Mouse (Mus musculus) stomach, embryonic 15.5 days (tissue): ENCODE data around the gene 0610030E20Rik. TPM values are rescaled to one million over a fixed set of nuclear protein-coding genes. Genes with fewer than 3 reads are reported as not detected.

Experiments
- ATAC-seq: fragments of 200-750 bp; cut with Nextera tagmentation; 2 replicates; pipeline ENCODE4 v1.8.0; 2017; ENCODE audit warnings: low read depth, moderate number of reproducible peaks, moderate TSS enrichment; ENCODE audit not compliant: insufficient read depth, low FRiP score
- H3K27ac ChIP-seq: fragments of 300-500 bp; sonication (generic); 2 replicates; pipeline ENCODE4 v1.5.1; 2015; ENCODE audit warnings: mild to moderate bottlenecking, inconsistent platforms
- H3K27me3 ChIP-seq: fragments of 300-500 bp; sonication (generic); replicated peaks from 2 replicates; pipeline ENCODE4 v1.6.1; 2015; ENCODE audit warnings: inconsistent platforms
- H3K36me3 ChIP-seq: fragments of 300-500 bp; sonication (generic); 2 replicates; pipeline ENCODE4 v1.6.1; 2015; ENCODE audit warnings: inconsistent platforms
- H3K4me1 ChIP-seq: fragments of 300-500 bp; sonication (generic); 2 replicates; pipeline ENCODE4 v1.6.1; 2015; ENCODE audit warnings: inconsistent platforms
- H3K4me2 ChIP-seq: fragments of 300-500 bp; sonication (generic); 2 replicates; pipeline ENCODE4 v1.6.1; 2015; ENCODE audit warnings: mild to moderate bottlenecking, inconsistent platforms
- H3K4me3 ChIP-seq: fragments of 300-500 bp; sonication (generic); replicated peaks from 2 replicates; pipeline ENCODE4 v1.5.1; 2015; ENCODE audit warnings: inconsistent platforms
- H3K9ac ChIP-seq: fragments of 300-500 bp; sonication (generic); 2 replicates; pipeline ENCODE4 v1.6.1; 2015; ENCODE audit warnings: inconsistent platforms
- H3K9me3 ChIP-seq: fragments of 300-500 bp; sonication (generic); 2 replicates; pipeline ENCODE4 v1.6.1; 2016; ENCODE audit warnings: inconsistent platforms
- WGBS: fragments of 180-500 bp; shearing (Covaris S2); methylation state at CpG from one replicate; pipeline ENCODE4 v1.1.7; 2015; 5-methylcytosine and 5-hydroxymethylcytosine counted together
- polyA plus RNA-seq: library from polyadenylated mRNA; unstranded; fragments of >200 nt; fragmentation: Nextera tagmentation; extraction: Ambion mirVana; gene quantifications from 2 replicates; pipeline ENCODE4 v1.2.1, GENCODE M21; 2015

The 0610030E20Rik gene
- polyA plus RNA-seq, 1 experiment from 2014 or later: 28.2 TPM

DNA sequence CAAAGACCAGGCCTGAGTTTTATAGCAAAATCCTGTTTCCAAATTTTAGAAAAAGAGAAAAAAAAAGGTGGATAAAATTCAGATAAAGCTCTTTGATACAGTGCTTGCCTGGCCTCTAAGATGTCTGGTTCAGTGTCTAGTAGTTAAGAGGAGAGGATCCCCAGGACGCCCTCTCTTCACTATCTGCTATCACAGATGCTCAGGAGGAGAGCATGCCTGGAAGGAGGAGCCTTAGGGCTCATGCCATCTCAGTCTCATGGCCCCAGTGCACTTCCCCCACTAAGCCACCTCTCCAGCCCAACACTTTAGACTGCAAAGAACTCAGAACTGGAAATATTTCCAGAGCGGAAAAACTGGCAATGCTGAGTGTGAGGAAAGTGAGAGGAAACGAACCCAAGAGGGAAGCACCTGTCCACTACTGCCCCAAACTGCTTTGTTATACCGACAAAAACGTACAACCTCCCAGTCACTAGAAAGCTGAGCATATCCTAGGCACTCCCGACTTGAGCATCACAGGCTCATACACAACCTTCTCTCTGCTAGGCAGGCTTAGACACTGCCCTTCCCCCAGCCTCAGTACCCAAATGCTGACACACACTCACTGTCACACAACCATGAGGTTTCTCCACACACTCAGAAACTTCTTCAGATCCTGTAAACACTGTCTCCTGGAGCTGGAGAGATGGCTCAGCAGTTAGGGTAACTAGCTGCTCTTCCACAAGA is 23.2 kb upstream of the 0610030E20Rik start:
- H3K27ac ChIP-seq: no peak overlapping the region
- no peak overlapping the region for H3K4me2 ChIP-seq
- no peak overlapping the region for H3K9ac ChIP-seq
- peak; percentile 77; the same call in 1 of the 2 replicates for ATAC-seq
- H3K4me1 ChIP-seq: no peaks in the 10 kb centered on the region
- H3K4me3 ChIP-seq: no peak overlapping the region
- H3K27me3 ChIP-seq: no peaks in the 10 kb centered on the region
- 82% methylated on average over 6 of the region's 6 CpGs for WGBS
- no peaks in the 10 kb centered on the region for H3K9me3 ChIP-seq
- H3K36me3 ChIP-seq: peaks cover 58% of the 10 kb centered on the region

DNA sequence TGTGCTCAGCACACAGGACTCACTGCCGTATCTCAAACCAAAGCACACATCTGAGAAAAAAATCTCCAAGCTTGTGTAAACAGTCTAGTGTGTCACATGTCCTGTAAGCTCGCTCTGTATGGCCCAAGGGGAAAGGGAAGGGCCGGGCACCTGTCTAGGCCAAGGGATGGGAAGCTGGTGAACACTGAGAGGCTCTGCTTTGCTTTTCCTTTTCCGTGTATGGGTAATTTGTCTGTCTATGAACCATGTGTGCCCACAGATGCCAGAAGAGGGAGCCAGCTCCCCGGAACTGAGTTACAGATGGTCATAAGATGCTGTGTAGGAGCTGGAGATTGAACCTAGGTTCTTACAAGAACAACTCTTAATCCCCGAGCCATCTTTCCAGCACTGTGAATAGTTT is 20.8 kb upstream of the 0610030E20Rik start:
- no peak overlapping the region for H3K9ac ChIP-seq
- WGBS: 57% methylated on average over 6 of the region's 6 CpGs
- H3K27me3 ChIP-seq: no peaks in the 10 kb centered on the region
- no peaks in the 10 kb centered on the region for H3K4me1 ChIP-seq
- peak; percentile 87 for ATAC-seq
- no peak overlapping the region for H3K4me2 ChIP-seq
- no peak overlapping the region for H3K27ac ChIP-seq
- no peaks in the 10 kb centered on the region for H3K9me3 ChIP-seq
- peaks cover 45% of the 10 kb centered on the region for H3K36me3 ChIP-seq
- no peak overlapping the region for H3K4me3 ChIP-seq

DNA sequence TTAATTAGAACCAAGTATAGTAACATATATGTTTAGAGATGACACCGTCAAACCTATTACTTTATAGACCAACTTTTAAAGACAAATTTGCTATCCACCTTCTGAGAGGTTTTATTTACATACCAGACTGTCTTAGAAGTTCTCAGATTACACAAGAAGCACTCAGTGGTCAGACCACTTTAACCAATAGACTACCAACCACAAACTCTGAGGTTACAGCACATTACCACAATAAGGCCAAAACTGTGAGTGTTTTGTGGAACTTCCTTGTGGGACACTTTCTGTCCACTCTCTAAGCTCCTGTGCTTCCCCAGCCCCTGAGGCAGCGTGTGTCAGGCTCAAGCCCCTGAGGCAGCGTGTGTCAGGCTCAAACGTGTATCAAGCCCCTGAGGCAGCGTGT is 18.1 kb upstream of the 0610030E20Rik start:
- Histone ChIP-seq H3K9me3 (no peaks in the 10 kb centered on the region), H3K36me3 (peaks cover 51% of the 10 kb centered on the region), H3K9ac (no peak overlapping the region), H3K27ac (no peak overlapping the region), H3K4me1 (no peaks in the 10 kb centered on the region), H3K4me3 (no peak overlapping the region), H3K27me3 (no peaks in the 10 kb centered on the region), H3K4me2 (no peak overlapping the region)
- 86% methylated on average over 5 of the region's 5 CpGs for WGBS
- ATAC-seq: no peak

DNA sequence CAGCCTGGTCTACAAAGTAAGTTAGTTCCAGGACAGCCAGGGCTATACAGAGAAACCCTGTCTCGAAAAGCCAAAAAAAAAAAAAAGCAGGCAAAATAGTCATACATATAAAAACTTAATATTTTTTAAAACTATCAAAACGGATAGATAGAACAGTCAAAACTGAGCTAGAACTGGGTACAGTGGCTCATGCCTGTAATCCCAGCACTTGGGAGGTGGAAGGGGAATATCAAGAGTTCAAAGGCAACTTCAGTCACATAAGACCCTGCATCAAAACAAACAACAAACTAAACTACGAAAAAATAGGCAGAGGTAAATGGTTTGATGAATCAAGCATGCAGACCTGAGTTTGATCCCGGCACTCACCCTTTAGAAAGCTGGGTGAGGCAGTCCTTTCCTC is 17.0 kb upstream of the 0610030E20Rik start:
- H3K27me3 ChIP-seq: no peaks in the 10 kb centered on the region
- 90% methylated on average over 4 of the region's 4 CpGs for WGBS
- H3K4me2 ChIP-seq: no peak overlapping the region
- H3K9me3 ChIP-seq: no peaks in the 10 kb centered on the region
- no peak overlapping the region for H3K9ac ChIP-seq
- ATAC-seq: no peak
- no peak overlapping the region for H3K27ac ChIP-seq
- H3K4me1 ChIP-seq: no peaks in the 10 kb centered on the region
- peaks cover 51% of the 10 kb centered on the region for H3K36me3 ChIP-seq
- H3K4me3 ChIP-seq: no peak overlapping the region

DNA sequence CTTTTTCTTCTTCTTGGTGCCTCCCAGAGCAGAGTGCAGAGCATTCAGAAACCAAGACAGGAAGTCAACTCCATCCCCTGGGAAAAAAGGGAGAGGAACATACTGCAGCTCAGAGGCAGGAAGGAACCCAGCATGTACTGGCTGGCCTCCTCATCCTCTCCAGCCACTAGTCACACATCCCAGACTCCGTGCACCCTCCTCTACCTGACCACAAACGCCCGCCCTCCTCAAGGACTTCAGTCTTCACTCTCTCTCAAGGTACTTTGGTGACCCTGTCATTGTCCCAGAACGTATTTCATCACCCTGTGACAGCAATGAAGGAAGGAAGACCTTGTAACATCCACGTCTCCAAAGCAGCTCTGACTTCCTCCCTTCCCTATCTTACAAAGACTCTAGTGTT is 14.0 kb upstream of the 0610030E20Rik start:
- Histone ChIP-seq H3K27ac (no peak overlapping the region), H3K27me3 (no peaks in the 10 kb centered on the region), H3K9me3 (no peaks in the 10 kb centered on the region), H3K36me3 (peaks cover 51% of the 10 kb centered on the region), H3K4me1 (no peaks in the 10 kb centered on the region), H3K9ac (no peak overlapping the region), H3K4me2 (no peak overlapping the region), H3K4me3 (no peak overlapping the region)
- 69% methylated on average over 5 of the region's 5 CpGs for WGBS
- ATAC-seq: no peak

DNA sequence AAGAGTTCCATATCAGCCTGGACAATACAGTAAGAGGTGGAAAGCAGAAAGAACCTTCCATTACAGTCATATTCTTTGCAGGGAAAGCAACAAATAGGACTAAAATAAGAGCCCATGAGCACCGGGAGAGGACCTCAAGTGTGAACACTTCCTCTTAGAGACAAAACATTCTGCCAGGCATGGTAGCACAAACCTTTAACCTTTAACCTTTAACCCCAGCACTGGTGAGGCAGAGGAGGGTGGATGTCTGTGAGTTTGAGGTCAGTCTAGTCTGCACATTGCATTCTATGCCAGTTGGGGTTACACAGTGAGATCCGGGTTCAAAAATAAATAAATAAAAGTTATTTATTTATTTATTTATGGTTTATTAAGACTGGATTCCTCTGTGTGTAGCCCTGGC is 6.6 kb upstream of the 0610030E20Rik start:
- ATAC-seq: no peak
- Histone ChIP-seq H3K9ac (no peak overlapping the region), H3K36me3 (peaks cover 19% of the 10 kb centered on the region), H3K4me3 (no peak overlapping the region), H3K4me1 (peaks cover 11% of the 10 kb centered on the region; the same call in 1 of the 2 replicates), H3K27ac (no peak overlapping the region), H3K9me3 (no peaks in the 10 kb centered on the region), H3K27me3 (no peaks in the 10 kb centered on the region), H3K4me2 (no peak overlapping the region)
- WGBS: 61% methylated on average over 2 of the region's 2 CpGs

DNA sequence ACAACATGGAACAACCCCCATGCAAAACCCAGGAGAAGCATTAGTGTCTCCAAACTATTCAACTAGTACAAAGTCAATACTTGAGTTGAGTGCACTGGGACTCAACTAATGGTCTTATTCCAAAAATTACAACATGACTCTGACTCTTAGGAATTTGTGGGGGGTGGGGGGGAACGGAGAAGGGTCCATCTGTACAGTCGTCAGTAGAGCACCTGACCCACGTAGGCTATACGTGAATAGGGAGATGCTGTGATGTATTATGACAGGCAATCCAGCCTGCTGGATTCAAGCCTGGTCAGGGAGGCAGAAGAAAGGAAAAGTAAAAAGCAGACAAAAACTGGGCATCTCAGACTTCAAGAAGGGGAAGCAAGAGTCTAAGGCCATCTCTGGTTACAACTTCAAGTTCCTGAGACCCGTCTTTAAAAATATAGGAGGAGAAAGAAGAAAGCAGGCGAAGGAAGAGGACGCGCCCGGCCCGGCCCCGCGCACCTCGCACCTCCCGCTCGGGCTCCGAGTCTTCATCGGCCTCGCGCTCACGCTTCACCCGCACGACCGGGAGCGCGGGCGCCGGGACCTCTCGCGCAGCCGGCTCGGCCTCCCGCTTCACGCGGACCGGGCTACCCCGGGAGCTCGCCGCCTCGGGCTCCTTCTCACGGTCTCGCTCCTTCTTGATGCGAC is 2.6 kb upstream of the 0610030E20Rik start:
- ATAC-seq: peak; percentile 27
- WGBS: under 1% methylated on average over 38 of the region's 42 CpGs
- Histone ChIP-seq H3K9me3 (no peaks in the 10 kb centered on the region), H3K9ac (peak overlapping the region; percentile 80), H3K27ac (peak overlapping the region; percentile 72), H3K4me2 (peak overlapping the region; percentile 85), H3K4me1 (peaks cover 27% of the 10 kb centered on the region), H3K4me3 (peak overlapping the region; percentile 98), H3K27me3 (no peaks in the 10 kb centered on the region), H3K36me3 (peaks cover 9% of the 10 kb centered on the region; the same call in 1 of the 2 replicates)

DNA sequence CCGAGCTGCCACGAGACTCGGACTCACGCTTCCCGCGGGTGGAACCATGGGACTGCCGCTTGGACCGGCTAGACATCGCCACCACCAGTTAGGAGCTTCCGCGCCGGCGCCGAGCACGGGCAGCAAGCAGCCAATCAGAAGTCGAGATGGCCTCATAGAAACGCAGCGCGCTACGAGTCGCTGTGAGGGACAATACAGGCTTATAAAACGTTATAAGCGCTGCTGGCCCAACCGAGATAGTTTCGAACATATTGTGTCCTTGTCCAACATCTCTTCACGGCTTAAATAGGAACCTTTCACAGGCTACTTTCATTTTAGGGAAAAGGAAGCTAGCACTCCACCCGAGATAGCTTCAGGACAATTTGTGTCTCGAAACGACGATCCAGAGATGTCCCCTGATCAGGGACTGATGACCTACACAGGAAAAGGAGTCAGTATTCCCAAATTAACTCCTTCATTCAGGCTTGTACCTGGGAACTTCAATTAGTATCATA is 2.0 kb upstream of the 0610030E20Rik start, which contains the start of gene Usp39:
Gene Usp39 (minus strand): TSS at position 111 of the 494 bp plus-strand sequence.
- peaks cover 9% of the 10 kb centered on the region; the same call in 1 of the 2 replicates for H3K36me3 ChIP-seq
- under 1% methylated on average over 30 of the region's 30 CpGs for whole genome bisulfite sequencing
- H3K9me3 ChIP-seq: no peaks in the 10 kb centered on the region
- H3K4me1 ChIP-seq: peaks cover 27% of the 10 kb centered on the region
- H3K27ac ChIP-seq: peak within 1 kb of the TSS; percentile 72
- peak within 1 kb of the TSS; percentile 98 for H3K4me3 ChIP-seq
- peak within 1 kb of the TSS; percentile 85 for H3K4me2 ChIP-seq
- H3K9ac ChIP-seq: peak within 1 kb of the TSS; percentile 80
- ATAC-seq: peak; percentile 81
- H3K27me3 ChIP-seq: no peaks in the 10 kb centered on the region

DNA sequence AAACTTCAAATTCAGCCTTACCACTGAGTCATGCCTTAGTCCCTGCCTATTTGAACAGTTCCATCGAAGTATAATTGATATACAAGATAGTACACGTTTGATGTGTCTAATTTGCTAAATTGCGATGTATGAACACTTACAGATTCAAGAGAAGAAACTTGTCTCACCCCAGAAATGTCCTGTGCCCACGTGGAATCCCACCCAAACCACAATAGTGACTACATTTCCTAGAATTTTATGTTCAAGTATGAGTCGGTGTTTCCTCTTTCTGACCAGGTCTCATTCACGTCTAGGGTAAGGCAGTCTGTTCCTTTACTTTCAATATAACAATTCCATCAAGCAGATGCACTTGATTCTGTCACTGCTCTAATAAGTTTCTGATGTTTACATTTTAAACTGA is 1.5 kb upstream of the 0610030E20Rik start:
- H3K27me3 ChIP-seq: no peaks in the 10 kb centered on the region
- no peak overlapping the region for H3K9ac ChIP-seq
- peaks cover 27% of the 10 kb centered on the region for H3K4me1 ChIP-seq
- no peak for ATAC-seq
- peak overlapping the region; percentile 67; the same call in 1 of the 2 replicates for H3K27ac ChIP-seq
- H3K4me2 ChIP-seq: peak overlapping the region; percentile 85
- WGBS: 45% methylated on average over 6 of the region's 6 CpGs
- H3K4me3 ChIP-seq: peak overlapping the region; percentile 98; the same call in 1 of the 2 replicates
- H3K36me3 ChIP-seq: peaks cover 14% of the 10 kb centered on the region
- no peaks in the 10 kb centered on the region for H3K9me3 ChIP-seq

DNA sequence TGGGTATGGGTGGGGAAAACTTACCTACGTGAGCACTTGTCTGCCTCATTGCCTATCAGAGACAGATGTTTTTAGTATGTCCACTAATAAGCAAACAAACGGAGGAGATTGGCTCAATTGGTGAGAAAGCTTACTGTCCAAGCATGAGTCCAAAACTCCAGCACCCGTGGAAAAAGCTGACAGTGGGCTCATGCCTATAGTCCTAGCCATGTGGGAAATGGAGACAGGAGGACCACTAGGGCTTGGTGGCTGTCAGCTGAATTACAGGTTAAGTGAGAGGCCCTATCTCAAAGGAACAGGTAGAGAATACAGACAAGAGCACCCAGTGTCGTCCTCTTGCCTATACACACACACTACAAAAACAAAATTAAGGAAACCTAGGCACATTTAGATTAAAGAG is 856 bp upstream of the 0610030E20Rik start:
- Histone ChIP-seq H3K27me3 (no peaks in the 10 kb centered on the region), H3K4me2 (no peak overlapping the region), H3K4me1 (peaks cover 27% of the 10 kb centered on the region), H3K9ac (no peak overlapping the region), H3K27ac (no peak overlapping the region), H3K9me3 (no peaks in the 10 kb centered on the region), H3K36me3 (peaks cover 18% of the 10 kb centered on the region), H3K4me3 (no peak overlapping the region)
- WGBS: 75% methylated on average over 4 of the region's 4 CpGs
- ATAC-seq: no peak

DNA sequence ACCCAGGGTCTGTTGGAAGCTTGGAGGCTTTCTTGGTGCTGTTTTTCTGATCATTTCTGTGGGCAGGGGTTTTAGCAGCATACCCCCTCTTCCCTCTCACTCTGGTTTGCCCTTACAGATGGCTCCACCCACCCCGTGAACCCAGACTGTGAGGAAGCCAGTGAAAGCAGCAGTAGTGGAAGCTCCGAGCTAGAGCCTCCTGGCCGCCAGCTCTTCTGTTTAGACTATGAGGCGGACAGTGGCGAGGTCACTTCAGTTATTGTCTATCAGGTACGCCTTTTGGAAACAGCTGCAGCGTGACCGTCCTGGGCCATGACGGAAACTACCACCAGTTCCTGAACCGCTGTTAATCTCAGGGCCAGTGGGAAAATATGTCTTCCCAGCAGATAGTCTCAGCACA is 1.3 kb downstream of the 0610030E20Rik start:
- no peak for ATAC-seq
- Histone ChIP-seq H3K27me3 (no peaks in the 10 kb centered on the region), H3K4me3 (peak overlapping the region; percentile 81), H3K36me3 (peaks cover 11% of the 10 kb centered on the region; the same call in 1 of the 2 replicates), H3K27ac (no peak overlapping the region), H3K4me1 (peaks cover 33% of the 10 kb centered on the region), H3K4me2 (peak overlapping the region; percentile 70), H3K9ac (no peak overlapping the region), H3K9me3 (no peaks in the 10 kb centered on the region)
- 66% methylated on average over 10 of the region's 10 CpGs for WGBS

DNA sequence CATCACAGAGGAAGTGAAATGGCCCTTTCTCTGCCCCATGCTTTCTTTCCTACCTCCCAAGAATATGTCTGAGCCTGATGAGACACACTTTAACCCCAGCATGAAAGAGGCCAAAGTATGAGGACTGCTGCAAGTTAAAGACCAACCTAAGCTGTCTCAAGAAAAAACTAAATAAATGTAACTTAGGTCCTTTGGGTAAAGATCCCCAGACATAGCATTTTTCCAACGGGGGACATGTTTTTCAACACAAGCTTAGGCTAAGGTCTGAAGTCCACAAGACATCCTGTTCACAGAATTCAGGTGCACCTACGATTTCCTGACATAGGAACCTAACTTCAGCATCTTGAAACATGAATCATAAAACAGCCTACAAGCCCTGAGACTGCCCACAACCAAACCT is 3.1 kb downstream of the 0610030E20Rik start:
- Histone ChIP-seq H3K27me3 (no peaks in the 10 kb centered on the region), H3K36me3 (peaks cover 11% of the 10 kb centered on the region; the same call in 1 of the 2 replicates), H3K4me3 (no peak overlapping the region), H3K27ac (no peak overlapping the region), H3K4me2 (no peak overlapping the region), H3K9ac (no peak overlapping the region), H3K9me3 (no peaks in the 10 kb centered on the region), H3K4me1 (peaks cover 24% of the 10 kb centered on the region)
- WGBS: 90% methylated on average over 2 of the region's 2 CpGs
- no peak for ATAC-seq
